Mouse (Mus musculus): ENCODE measurements around the gene Mrgprf.

DNA sequence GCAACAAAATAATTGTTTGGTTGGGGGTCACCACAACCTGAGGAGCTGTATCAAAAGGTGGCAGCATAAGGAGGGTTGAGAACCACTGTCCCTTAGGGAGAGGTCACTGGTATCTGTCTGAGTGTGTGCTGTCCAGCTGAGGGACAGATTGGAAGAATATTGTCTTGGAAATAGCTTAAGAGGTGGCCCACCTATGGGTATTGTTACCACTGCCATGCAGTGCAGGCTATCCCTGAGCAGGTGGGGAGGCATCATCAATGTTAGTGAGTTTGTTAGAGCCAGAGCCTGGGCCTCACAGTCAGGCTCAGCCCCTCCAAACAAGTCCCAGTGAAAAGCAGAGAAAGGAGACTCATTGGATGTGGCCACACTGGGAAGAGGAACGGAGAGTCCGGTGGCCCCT, 8.8 kb upstream of the Mrgprf start:
- TF ChIP-seq CTCF (IDR thresholded peaks at IDR 0.05; ENCODE audit: insufficient read depth, low read depth, low read length) (no peak), POLR2A (IDR thresholded peaks at IDR 0.05; ENCODE audit: insufficient read depth, low read depth, low read length) (no peak)

All from olfactory bulb, adult 2 months (tissue).